Mouse (Mus musculus): ENCODE results near the gene Tanc2. TPM values are rescaled to one million over a fixed set of nuclear protein-coding genes. Genes with fewer than 3 reads are reported as not detected.

Tanc2 gene
- total and polyA plus RNA-seq, 3 experiments = 0.04 to 0.18 TPM; not detected in 1

DNA sequence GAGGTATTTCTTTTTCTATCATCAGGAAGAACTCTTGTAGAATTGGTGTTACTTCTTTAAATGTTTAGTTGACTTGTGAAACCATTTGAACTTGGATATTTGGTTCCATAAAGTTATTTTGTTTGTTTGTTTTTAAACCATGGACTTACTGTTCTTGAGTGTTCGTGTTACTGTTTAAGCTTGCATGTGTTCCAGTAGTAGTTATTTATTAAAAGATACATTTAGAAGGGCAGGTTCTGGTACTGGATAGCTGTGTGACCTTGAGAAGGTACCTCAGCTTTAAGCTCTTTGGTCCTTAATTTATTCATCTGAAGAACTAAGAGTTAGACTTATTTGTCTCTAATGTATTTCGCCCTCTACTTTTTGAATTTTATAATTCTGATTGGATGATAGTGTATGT, 64.8 kb downstream of the Tanc2 start:
- no peak overlapping the region for H3K9ac ChIP-seq (ENCODE audit: control insufficient read depth, low read depth, low read length, poor library complexity, severe bottlenecking)
- H3K27ac ChIP-seq (ENCODE audit: control insufficient read depth, low read depth, low read length) = no peak overlapping the region
- TF ChIP-seq ZNF384 (IDR thresholded peaks at IDR 0.05; ENCODE audit: low read depth, low read length) = no peak
- TF ChIP-seq NELFE (IDR thresholded peaks at IDR 0.05; ENCODE audit: low read depth, low read length) = no peak
- no peak for TF ChIP-seq ETS1 (IDR thresholded peaks at IDR 0.05; ENCODE audit: low read depth, low read length)
- TF ChIP-seq CHD1 (IDR thresholded peaks at IDR 0.05; ENCODE audit: low read depth, low read length) = no peak
- TF ChIP-seq SMC3 (IDR thresholded peaks at IDR 0.05; ENCODE audit: low read depth, low read length) = no peak
- no peak for TF ChIP-seq CTCF (IDR thresholded peaks at IDR 0.05 in 2 of 3, conservative IDR thresholded peaks at IDR 0.05 in 1 of 3; ENCODE audit: control insufficient read depth in 1 of 3, insufficient read depth in 1 of 3, low read depth in 2 of 3, low read length in 3 of 3, poor library complexity in 1 of 3, severe bottlenecking in 1 of 3)
- TF ChIP-seq POLR2A (IDR thresholded peaks at IDR 0.05; ENCODE audit: control insufficient read depth in 1 of 2, insufficient read depth in 1 of 2, low read depth in 1 of 2, low read length in 2 of 2, poor library complexity in 1 of 2) = no peak
- no peak overlapping the region for H3K4me3 ChIP-seq (ENCODE audit: control insufficient read depth in 1 of 2, insufficient read depth in 1 of 2, low read depth in 2 of 2, low read length in 2 of 2)
- no peak for DNase-seq (ENCODE audit: low read depth, low spot score)
- H3K27me3 ChIP-seq (ENCODE audit: control insufficient read depth in 1 of 2, insufficient read depth in 2 of 2, low read length in 2 of 2) = peaks cover 7 to 12% of the 10 kb centered on the region in 2 experiments
- H3K36me3 ChIP-seq (ENCODE audit: control insufficient read depth in 1 of 2, insufficient read depth in 2 of 2, low read length in 2 of 2) = no peaks in the 10 kb centered on the region
- no peaks in the 10 kb centered on the region for H3K9me3 ChIP-seq (replicated peaks; ENCODE audit: insufficient read depth, low read length)
- no peaks in the 10 kb centered on the region for H3K4me1 ChIP-seq (ENCODE audit: control insufficient read depth in 1 of 2, insufficient read depth in 2 of 2, low read length in 2 of 2)
- H3K79me2 ChIP-seq (ENCODE audit: control insufficient read depth, insufficient read depth, low read length, poor library complexity) = no peaks in the 10 kb centered on the region

GRCm38 (mm10) chr11:105655335-105655734, 65.5 kb downstream of the Tanc2 start:
- no peak overlapping the region for H3K4me3 ChIP-seq (ENCODE audit: control insufficient read depth in 1 of 2, insufficient read depth in 1 of 2, low read depth in 2 of 2, low read length in 2 of 2)
- H3K27me3 ChIP-seq (ENCODE audit: control insufficient read depth in 1 of 2, insufficient read depth in 2 of 2, low read length in 2 of 2) = peaks cover 9 to 12% of the 10 kb centered on the region in 2 experiments
- no peaks in the 10 kb centered on the region for H3K79me2 ChIP-seq (ENCODE audit: control insufficient read depth, insufficient read depth, low read length, poor library complexity)
- TF ChIP-seq UBTF (IDR thresholded peaks at IDR 0.05; ENCODE audit: borderline replicate concordance, insufficient read depth, low read depth, low read length) = no peak
- TF ChIP-seq MAX (IDR thresholded peaks at IDR 0.05; ENCODE audit: low read length) = no peak
- TF ChIP-seq ZKSCAN1 (IDR thresholded peaks at IDR 0.05; ENCODE audit: low read depth, low read length) = no peak
- H3K27ac ChIP-seq (ENCODE audit: control insufficient read depth, low read depth, low read length) = no peak overlapping the region
- no peaks in the 10 kb centered on the region for H3K9me3 ChIP-seq (replicated peaks; ENCODE audit: insufficient read depth, low read length)
- H3K36me3 ChIP-seq (ENCODE audit: control insufficient read depth in 1 of 2, insufficient read depth in 2 of 2, low read length in 2 of 2) = no peaks in the 10 kb centered on the region
- no peak overlapping the region for H3K9ac ChIP-seq (ENCODE audit: control insufficient read depth, low read depth, low read length, poor library complexity, severe bottlenecking)
- no peaks in the 10 kb centered on the region for H3K4me1 ChIP-seq (ENCODE audit: control insufficient read depth in 1 of 2, insufficient read depth in 2 of 2, low read length in 2 of 2)
- DNase-seq (ENCODE audit: low read depth, low spot score) = no peak

DNA sequence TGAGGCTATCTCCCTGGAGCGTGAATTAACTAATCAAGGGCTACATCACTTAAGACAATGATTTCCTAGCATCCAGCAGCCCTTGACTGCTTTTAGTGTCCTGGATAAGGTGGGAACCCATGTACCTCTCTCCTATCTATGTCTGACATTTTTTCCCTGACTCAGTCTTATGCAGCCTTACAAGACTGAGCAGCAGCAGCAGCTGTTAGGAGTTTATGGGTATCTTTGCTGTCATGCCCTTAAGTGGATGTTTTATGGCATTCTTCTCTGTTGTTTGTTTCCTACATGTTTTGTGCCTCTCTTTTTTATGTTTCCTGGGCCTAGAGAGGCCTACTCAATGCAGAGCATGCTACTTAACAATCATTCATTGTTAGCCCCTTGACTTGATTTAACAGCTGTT, 78.1 kb downstream of the Tanc2 start:
- Histone ChIP-seq H3K27me3 (ENCODE audit: control insufficient read depth in 1 of 2, insufficient read depth in 2 of 2, low read length in 2 of 2) (peaks cover 10 to 36% of the 10 kb centered on the region in 2 experiments), H3K27ac (ENCODE audit: control insufficient read depth, low read depth, low read length) (no peak overlapping the region), H3K4me1 (ENCODE audit: control insufficient read depth in 1 of 2, insufficient read depth in 2 of 2, low read length in 2 of 2) (no peaks in the 10 kb centered on the region), H3K79me2 (ENCODE audit: control insufficient read depth, insufficient read depth, low read length, poor library complexity) (no peaks in the 10 kb centered on the region), H3K9ac (ENCODE audit: control insufficient read depth, low read depth, low read length, poor library complexity, severe bottlenecking) (no peak overlapping the region), H3K4me3 (ENCODE audit: control insufficient read depth in 1 of 2, insufficient read depth in 1 of 2, low read depth in 2 of 2, low read length in 2 of 2) (no peak overlapping the region), H3K9me3 (replicated peaks; ENCODE audit: insufficient read depth, low read length) (no peaks in the 10 kb centered on the region), H3K36me3 (ENCODE audit: control insufficient read depth in 1 of 2, insufficient read depth in 2 of 2, low read length in 2 of 2) (no peaks in the 10 kb centered on the region)
- no peak for DNase-seq (ENCODE audit: low read depth, low spot score)
- TF ChIP-seq JUND (IDR thresholded peaks at IDR 0.05; ENCODE audit: low read depth, low read length) = no peak
- TF ChIP-seq UBTF (IDR thresholded peaks at IDR 0.05; ENCODE audit: borderline replicate concordance, insufficient read depth, low read depth, low read length) = no peak
- TF ChIP-seq MAFK (IDR thresholded peaks at IDR 0.05; ENCODE audit: borderline replicate concordance, low read depth, low read length) = no peak
- no peak for TF ChIP-seq ZKSCAN1 (IDR thresholded peaks at IDR 0.05; ENCODE audit: low read depth, low read length)
- TF ChIP-seq POLR2A (IDR thresholded peaks at IDR 0.05; ENCODE audit: control insufficient read depth in 1 of 2, insufficient read depth in 1 of 2, low read depth in 1 of 2, low read length in 2 of 2, poor library complexity in 1 of 2) = no peak
- no peak for TF ChIP-seq GATA1 (IDR thresholded peaks at IDR 0.05; ENCODE audit: low read depth, low read length)
- no peak for TF ChIP-seq E2F4 (IDR thresholded peaks at IDR 0.05; ENCODE audit: borderline replicate concordance, low read depth, low read length)
- TF ChIP-seq MEF2A (IDR thresholded peaks at IDR 0.05; ENCODE audit: extremely low read depth, insufficient replicate concordance, low read depth, low read length, poor library complexity, severe bottlenecking) = no peak

All from MEL (cell line).